Mouse (Mus musculus) erythroid progenitor cell, adult 5-6 weeks (primary cell): ENCODE data around the gene Agpat3. TPM values are rescaled to one million over a fixed set of nuclear protein-coding genes. Genes with fewer than 3 reads are reported as not detected.
A peak's percentile ranks its signal among the peaks of the same experiment; 100 is the strongest.
"Not testable (repeated sequence)": the region's sequence is repeated elsewhere in the genome, so short reads cannot be mapped to it uniquely, and the experiment has no call there.

Experiments used
- ATAC-seq: replicated peaks from 2 replicates; pipeline ENCODE4 v1.8.0; 2016; ENCODE audit warnings: moderate number of reproducible peaks, mild to moderate bottlenecking, moderate TSS enrichment, inconsistent platforms; ENCODE audit not compliant: poor library complexity, low FRiP score, severe bottlenecking
- total RNA-seq, 2 experiments: library from RNA; stranded (forward) in 1 of 2; stranded (reverse) in 1 of 2; fragments of 150-400 nt in 1 of 2; fragments of 186-747, 209-891 nt in 1 of 2; gene quantifications; 2 replicates each; pipeline versions ENCODE4 v1.2.3 to v1.2.4; 2015 to 2017; ENCODE audit warnings: low replicate concordance in 2 of 2

Agpat3 gene
- total RNA-seq, 2 experiments from 2014 or later = 14.0 to 24.7 TPM

GRCm38 (mm10) chr10:78364106-78364505, 11.8 kb upstream of the Agpat3 start:
- ATAC-seq = no peak

GRCm38 (mm10) chr10:78363366-78363765, 11.1 kb upstream of the Agpat3 start:
- no peak for ATAC-seq

DNA sequence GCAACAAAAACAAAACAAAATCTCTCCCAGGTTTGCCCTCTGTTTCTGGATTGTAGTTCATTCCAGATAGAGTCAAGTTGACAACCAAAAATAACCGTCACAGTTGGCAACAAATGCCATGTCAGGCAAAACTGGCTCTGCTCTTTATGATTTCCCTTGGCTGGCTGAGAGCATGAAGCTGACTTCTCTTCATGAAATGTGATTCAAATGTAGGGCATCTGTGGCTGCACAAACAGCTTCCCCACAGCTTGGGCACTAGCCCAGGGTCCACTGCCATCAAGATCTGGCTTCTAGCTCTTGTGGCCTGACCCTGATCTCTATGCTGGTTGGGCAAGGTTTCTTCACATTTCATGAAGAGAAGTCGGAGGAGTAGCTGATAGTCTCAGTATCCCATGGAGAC, 9.7 kb upstream of the Agpat3 start:
- no peak for ATAC-seq

- ATAC-seq = 0 out of 2 replicates have a peak, but pooled peaks have one; percentile 10
Observed at GRCm38 (mm10) chr10:78360290-78360711, 8.0 kb upstream of the Agpat3 start.

DNA sequence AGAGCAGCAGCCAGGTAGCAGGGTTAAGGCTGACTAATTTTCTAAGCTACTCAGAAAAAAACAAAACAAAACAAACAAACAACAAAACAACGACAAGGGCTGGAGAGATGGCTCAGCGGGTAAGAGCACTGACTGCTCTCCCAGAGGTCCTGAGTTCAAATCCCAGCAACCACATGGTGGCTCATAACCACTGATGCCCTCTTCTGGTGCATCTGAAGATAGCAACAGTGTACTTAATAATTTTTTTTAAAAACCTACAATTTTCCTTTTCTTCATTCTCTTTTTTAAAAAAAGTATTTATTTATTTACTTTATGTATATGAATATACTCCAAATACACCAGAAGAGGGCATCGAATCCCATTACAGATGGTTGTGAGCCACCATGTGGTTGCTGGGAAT, 6.7 kb upstream of the Agpat3 start:
- ATAC-seq = not testable (repeated sequence)

DNA sequence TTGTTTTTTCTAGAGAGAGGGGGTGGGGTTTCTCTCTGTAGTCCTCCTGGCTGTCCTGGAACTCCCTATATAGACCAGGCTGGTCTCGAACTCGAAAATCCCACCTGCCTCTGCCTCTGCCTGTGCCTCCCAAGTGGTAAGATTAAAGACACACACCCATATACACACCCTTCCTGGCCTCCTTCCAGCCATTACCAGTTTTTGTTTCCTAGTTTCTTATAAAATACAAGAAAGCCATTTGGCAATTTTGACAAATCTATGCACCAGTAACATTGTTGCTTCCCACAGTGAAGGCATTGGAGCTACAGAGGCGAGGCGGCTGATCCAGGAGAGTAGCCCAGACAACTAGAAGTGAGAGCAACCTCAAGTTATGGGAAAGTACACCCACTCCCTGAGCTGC, 6.0 kb upstream of the Agpat3 start:
- no peak for ATAC-seq

- ATAC-seq = no peak
Observed at GRCm38 (mm10) chr10:78357742-78358141, 5.5 kb upstream of the Agpat3 start.

- no peak for ATAC-seq
Observed at GRCm38 (mm10) chr10:78355931-78356593, 3.8 kb upstream of the Agpat3 start.

DNA sequence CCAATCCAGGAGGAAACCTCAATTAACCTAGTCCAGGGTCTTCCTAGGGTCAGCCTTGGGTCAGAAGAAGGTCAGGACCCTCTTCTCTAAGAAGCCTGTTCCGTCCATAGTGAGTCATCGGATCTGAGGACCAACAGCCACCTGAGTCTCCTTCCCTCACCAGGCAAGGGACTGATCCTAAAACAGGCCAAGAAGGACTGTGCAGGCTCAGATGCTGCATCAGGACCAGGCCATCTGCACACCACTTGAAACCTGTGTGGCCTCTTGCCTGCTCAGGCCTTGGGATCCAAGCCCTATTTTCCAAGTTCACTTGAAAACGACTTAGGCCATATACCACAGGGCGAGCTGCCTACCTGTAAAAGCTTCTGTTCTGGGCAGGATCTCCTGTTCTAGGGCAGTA, 907 bp upstream of the Agpat3 start:
- no peak for ATAC-seq

DNA sequence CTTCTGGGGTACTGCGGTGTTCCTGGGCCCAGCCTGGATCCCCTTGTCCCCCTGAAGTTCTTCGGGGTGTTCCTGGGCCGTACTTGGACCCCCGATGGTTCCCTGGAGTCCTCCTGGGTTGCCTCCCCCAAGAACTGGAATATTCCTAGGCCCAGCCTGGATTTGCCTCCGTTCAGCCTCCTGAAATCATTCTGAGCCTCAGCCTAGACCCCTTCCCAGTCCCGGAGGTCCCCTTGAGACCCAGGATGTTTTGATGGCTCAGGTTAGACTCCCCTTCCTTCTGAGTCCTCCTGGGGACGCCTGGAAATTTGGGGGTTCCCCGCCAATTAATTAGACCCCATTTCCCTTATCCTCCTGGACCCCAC, 359 bp upstream of the Agpat3 start:
- ATAC-seq = no peak

DNA sequence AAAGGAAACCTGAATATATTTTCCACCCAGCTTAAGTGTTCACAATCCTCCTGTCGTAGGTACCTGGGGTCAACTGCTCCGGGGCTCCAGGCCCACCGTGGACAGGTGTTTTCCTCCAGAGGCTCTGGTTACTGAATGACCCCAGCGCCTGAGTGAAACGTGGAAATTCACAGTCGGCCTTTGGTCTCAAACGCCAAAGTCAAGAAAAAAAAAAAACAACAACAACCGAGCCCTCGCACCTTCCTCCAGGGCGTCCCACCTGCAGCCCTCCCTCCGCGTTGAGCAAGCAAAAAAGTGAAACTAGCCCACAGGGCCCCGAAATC, 764 bp downstream of the Agpat3 start:
- peak; percentile 31; the same call in 1 of the 2 replicates for ATAC-seq

DNA sequence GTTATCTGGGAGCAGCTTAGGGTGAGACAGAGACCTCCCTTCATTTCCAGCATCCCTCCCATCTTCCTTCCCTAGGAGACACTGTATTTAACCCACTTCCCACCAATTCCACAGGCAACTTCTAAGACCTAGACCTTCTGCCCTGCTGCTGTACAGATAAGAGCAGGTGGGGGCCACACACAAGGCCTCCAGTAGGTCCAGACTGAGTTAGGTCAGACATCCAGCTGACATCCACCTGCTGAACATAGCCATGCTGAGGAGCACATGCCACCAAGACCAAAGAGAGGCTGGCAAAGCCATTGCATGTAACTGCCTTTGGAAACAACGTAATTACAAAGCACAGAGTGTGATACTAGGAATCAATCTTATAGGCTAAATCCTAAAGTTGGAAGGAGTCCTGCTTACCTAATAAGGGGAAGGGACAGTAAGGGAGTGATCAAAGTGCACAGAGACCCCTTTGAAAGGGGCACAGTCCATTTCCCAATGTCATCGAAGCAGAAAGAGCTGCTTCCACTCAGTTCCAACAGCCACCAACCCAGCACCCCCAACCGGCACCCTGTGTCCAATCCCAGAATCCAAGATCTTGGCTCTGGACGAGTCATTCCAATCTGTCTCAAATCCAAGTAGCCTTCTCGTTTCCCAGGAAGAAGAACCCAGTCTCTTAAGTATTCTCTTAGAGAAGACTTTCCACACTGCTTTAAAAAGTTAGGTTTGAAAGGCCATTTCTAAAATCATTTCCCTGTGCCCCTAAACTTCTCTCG, 1.3 kb downstream of the Agpat3 start:
- no peak for ATAC-seq

GRCm38 (mm10) chr10:78349464-78350165, 2.7 kb downstream of the Agpat3 start:
- no peak for ATAC-seq

- ATAC-seq = no peak
Observed at GRCm38 (mm10) chr10:78348211-78348610, 4.1 kb downstream of the Agpat3 start.

DNA sequence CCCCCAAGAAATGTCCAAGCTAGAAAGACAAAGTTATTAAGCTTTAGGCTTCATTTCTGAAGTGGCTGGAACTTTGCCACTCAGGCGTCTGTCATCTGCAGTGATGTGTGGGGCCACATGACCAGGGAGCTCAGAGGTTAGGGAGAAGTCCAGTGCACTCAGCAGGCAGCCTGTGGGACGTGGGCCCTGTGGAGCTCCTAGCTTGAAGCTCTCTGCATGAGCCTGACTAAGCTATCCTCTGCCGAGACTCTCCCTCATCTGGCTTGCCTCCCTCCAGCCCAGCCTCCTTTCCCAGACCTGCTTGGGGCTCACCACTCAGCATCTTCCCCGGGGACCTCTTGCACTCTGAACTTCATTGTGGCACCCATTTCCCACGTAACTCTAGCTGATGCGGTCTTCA, 4.8 kb downstream of the Agpat3 start:
- no peak for ATAC-seq

- no peak for ATAC-seq
Observed at GRCm38 (mm10) chr10:78345466-78345865, 6.8 kb downstream of the Agpat3 start.

DNA sequence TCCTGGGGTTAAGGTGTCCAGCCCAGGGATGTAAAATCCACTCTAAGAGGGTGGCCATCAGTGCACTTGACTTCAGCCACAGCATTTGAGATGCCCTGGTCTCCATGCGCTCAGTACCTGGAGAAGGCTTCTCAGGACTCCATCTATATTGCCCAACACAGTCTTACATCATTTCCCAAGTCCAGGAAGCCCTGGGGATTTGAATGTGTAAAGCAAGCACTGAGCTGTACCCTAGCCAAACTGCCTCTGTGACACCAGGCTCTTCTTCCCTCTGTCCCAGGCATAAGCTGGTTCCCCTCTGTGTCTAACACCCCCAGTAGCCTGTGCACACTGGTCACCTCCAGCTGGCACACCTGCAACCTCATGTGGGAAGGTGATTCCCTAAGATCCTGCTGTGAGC, 10.2 kb downstream of the Agpat3 start:
- no peak for ATAC-seq

DNA sequence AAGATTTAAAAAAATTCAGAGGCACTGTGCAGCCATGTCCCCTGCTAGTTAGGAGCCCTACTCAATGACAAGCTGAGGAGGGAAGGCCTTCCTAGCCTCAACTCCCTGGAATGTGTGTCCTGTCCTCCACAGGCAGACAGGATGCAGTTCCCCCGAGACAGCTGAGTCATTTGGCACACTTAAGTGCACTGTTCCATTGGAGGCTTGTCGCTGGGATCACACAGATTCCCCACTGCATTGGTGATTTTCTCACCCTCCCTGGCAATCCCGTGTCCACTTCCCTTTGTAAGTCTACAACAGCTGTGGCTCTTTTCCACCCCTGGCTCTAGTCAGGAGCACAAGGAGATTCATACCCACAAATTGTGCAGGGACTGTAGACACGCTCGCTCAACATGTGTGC, 14.1 kb downstream of the Agpat3 start:
- ATAC-seq = no peak

DNA sequence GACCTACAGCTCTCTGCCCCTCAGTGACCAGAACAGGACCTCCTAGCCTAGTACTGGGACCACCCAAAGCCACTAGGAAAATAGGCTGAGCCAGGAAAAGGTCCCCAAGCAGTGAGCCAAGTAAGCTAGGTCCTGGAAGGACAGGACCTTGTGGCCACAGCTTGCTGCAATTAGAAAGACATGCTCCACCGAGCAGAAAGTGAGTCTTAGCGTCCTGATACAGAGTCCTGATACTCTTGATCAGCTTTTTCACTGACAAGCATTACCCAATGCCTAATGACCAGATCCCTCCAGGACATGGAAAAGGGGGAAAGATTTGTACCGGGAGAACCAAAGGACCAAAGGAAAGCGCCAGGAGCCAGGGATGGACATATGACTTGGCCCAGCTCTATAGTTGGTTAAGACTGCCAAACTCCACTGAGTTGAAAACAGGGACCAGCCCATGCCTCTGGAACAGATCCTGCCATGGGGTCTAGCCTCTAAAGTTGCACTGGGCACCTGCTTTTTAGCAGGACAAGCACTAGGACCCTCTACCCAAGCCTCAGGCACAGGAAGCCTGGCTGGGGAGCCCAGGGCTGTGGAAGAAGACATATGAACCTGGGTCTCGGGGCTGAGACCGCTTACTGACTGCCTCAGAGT, 17.2 kb downstream of the Agpat3 start:
- no peak for ATAC-seq

DNA sequence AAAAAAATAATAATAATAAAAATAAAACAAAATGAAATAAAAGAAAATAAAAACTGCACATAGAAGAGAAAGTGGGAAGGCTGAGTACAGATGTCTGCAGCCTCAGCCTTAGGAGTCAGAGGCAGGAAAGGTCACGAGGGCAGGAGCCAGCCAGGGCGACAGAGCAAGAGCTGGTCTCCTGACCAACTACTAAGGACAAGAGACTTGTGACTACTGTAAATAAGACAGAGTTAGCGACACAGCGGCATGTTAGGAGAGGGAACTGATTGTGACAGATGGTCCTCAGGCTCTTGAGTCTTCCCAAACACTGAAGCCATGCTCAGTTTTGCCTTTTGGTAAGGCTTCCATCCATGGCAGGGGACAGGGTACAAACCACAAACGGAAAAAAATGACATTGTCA, 20.7 kb downstream of the Agpat3 start:
- no peak for ATAC-seq

GRCm38 (mm10) chr10:78329305-78329704, 23.0 kb downstream of the Agpat3 start:
- no peak for ATAC-seq
